11 mouse cellular contexts compared by ENCODE assay signal in genomic region chr7:123110135-123110534, GRCm38 (mm10). TPM values are rescaled to one million over a fixed set of nuclear protein-coding genes. Genes with fewer than 3 reads are reported as not detected.
DNase-seq lines count a peak whose midpoint lies in the region; ATAC-seq and TF ChIP-seq lines count a peak whose summit lies in the region.
"Had no signal": no experiment of that assay in that cellular context is flagged by ENCODE, and none has a peak within 500 bp of the region (broad histone marks: within the 10 kb centered on the region; RNA-seq: fewer than 3 reads in every experiment).

No protein-coding gene starts in this region.

- 0 out of 2 replicates have a peak overlapping the region, but pooled peaks have one; percentile 13 for H3K4me2 ChIP-seq in intestine, postnatal 0 days (replicated peaks; ENCODE audit: low read depth)
- H3K4me2 ChIP-seq: hindbrain, embryonic 15.5 days had no signal

- TF ChIP-seq POLR2A in lung, adult 2 months (IDR thresholded peaks at IDR 0.05; ENCODE audit: borderline replicate concordance, extremely low read depth, low read depth, low read length), result no peak

- H3K27ac ChIP-seq in intestine, postnatal 0 days (ENCODE audit: low read depth, low read length), result peak overlapping the region; percentile 5; the same call in 1 of the 2 replicates
- H3K27ac ChIP-seq: hindbrain, embryonic 15.5 days had no signal

- peaks cover 2% of the 10 kb centered on the region; the same call in 1 of the 2 replicates for H3K4me1 ChIP-seq in lung, adult 2 months (ENCODE audit: control insufficient read depth, insufficient read depth, low read length)
- H3K4me1 ChIP-seq in intestine, postnatal 0 days (replicated peaks; ENCODE audit: control insufficient read depth, insufficient read depth, low read length), result peaks cover 5% of the 10 kb centered on the region
- H3K4me1 ChIP-seq: hindbrain, embryonic 15.5 days had no signal

- DNase-seq in lung, adult 18-20 months, result peak; percentile 48 to 60
- no peak for DNase-seq in lung, adult 2 months
- DNase-seq in gastrocnemius, postnatal 25 days, result peak; percentile 53
- peak; percentile 39 for DNase-seq in testis, postnatal 14 days (ENCODE audit: low spot score)
- no peak for DNase-seq in spleen, postnatal 4 days (ENCODE audit: low spot score in 2 of 2)
- no peak for DNase-seq in kidney, postnatal 4 days
- DNase-seq in layer of hippocampus, postnatal 14 days (ENCODE audit: low spot score in 2 of 2), result no peak
- DNase-seq: cerebellum, postnatal 36 days had no signal

- no peaks in the 10 kb centered on the region for H3K27me3 ChIP-seq in intestine, postnatal 0 days (replicated peaks; ENCODE audit: control insufficient read depth, insufficient read depth, low read length)
- H3K27me3 ChIP-seq: hindbrain, embryonic 15.5 days had no signal

- no peak overlapping the region for H3K9ac ChIP-seq in intestine, postnatal 0 days (ENCODE audit: low read depth, low read length)
- H3K9ac ChIP-seq: hindbrain, embryonic 15.5 days had no signal

- no peaks in the 10 kb centered on the region for H3K9me3 ChIP-seq in intestine, postnatal 0 days (ENCODE audit: control insufficient read depth)
- H3K9me3 ChIP-seq: G1E; hindbrain, embryonic 15.5 days had no signal

- WGBS in lung, adult 2 months, result 47% methylated on average over 3 of the region's 3 CpGs
- WGBS in intestine, postnatal 0 days, result 56% methylated on average over 3 of the region's 3 CpGs

- H3K36me3 ChIP-seq in intestine, postnatal 0 days (ENCODE audit: control insufficient read depth, insufficient read depth), result no peaks in the 10 kb centered on the region
- H3K36me3 ChIP-seq: G1E; hindbrain, embryonic 15.5 days had no signal

- no peak for TF ChIP-seq CTCF in lung, adult 2 months (IDR thresholded peaks at IDR 0.05; ENCODE audit: insufficient read depth, low read length)
- TF ChIP-seq CTCF in intestine, postnatal 0 days (IDR thresholded peaks at IDR 0.05; ENCODE audit: low read depth), result no peak

- no peak for ATAC-seq in intestine, postnatal 0 days

- H3K4me3 ChIP-seq in lung, adult 2 months (replicated peaks; ENCODE audit: extremely low read depth, low read depth, low read length), result no peak overlapping the region
- no peak overlapping the region for H3K4me3 ChIP-seq in intestine, postnatal 0 days (ENCODE audit: low read depth, low read length)
- H3K4me3 ChIP-seq: hindbrain, embryonic 15.5 days had no signal

RNA-seq across cellular contexts. Expression of gene Tnrc6a, which starts 13.6 kb away (rescaled TPM):
- 30.5 and 33.2 TPM in 2 replicates for polyA plus RNA-seq in lung, adult 2 months (2012; rRNA removed)
- 10 to 100 TPM; 18.9 to 20.4 TPM for total RNA-seq in gastrocnemius, postnatal 25 days (2021)
- 42.0 and 55.0 TPM in 2 replicates for polyA plus RNA-seq in intestine, postnatal 0 days (2015; fragmentation: Nextera tagmentation; extraction: Ambion mirVana)
- 10 to 100 TPM; 48.4 to 53.6 TPM for total RNA-seq in layer of hippocampus, postnatal 14 days (2021)

Comparison
In these comparisons a context has a peak if more than half of its experiments do, and no peak if none do; other contexts are left out.
1. DNase-seq: peak in lung, adult 18-20 months (2 of 2), gastrocnemius, postnatal 25 days (single experiment) and testis, postnatal 14 days (single experiment); none in lung, adult 2 months (single experiment), spleen, postnatal 4 days (0 of 2), kidney, postnatal 4 days (0 of 2) and layer of hippocampus, postnatal 14 days (0 of 2).